Mouse (Mus musculus): Measurements from ENCODE around the gene Pcyt2.

Pcyt2 gene

GRCm38 (mm10) chr11:120560952-120561728, 56.6 kb downstream of the Pcyt2 start:
- DNase-seq (ENCODE audit: low spot score in 2 of 2): no peak
